Mouse (Mus musculus) hindbrain, embryonic 12.5 days (tissue): Measurements from ENCODE around the gene Kat2a. TPM values are rescaled to one million over a fixed set of nuclear protein-coding genes. Genes with fewer than 3 reads are reported as not detected.
A peak's percentile ranks its signal among the peaks of the same experiment; 100 is the strongest.

Source experiments
- ATAC-seq: fragments of 200-750 bp; cut with Nextera tagmentation; 2 replicates; pipeline ENCODE4 v1.8.0; 2017; ENCODE audit warnings: moderate TSS enrichment; ENCODE audit not compliant: low FRiP score
- H3K27ac ChIP-seq: fragments of 300-500 bp; sonication (generic); 2 replicates; pipeline ENCODE4 v1.5.1; 2016; ENCODE audit warnings: mild to moderate bottlenecking
- H3K27me3 ChIP-seq: fragments of 300-500 bp; sonication (generic); 2 replicates; pipeline ENCODE4 v1.6.1; 2016; ENCODE audit warnings: mild to moderate bottlenecking
- H3K36me3 ChIP-seq: fragments of 300-500 bp; sonication (generic); 2 replicates; pipeline ENCODE4 v1.6.1; 2016; ENCODE audit warnings: mild to moderate bottlenecking
- H3K4me1 ChIP-seq: fragments of 300-500 bp; sonication (generic); 2 replicates; pipeline ENCODE4 v1.6.1; 2016
- H3K4me2 ChIP-seq: fragments of 300-500 bp; sonication (generic); replicated peaks from 2 replicates; pipeline ENCODE4 v1.6.1; 2016; ENCODE audit warnings: mild to moderate bottlenecking
- H3K4me3 ChIP-seq: fragments of 300-500 bp; sonication (generic); 2 replicates; pipeline ENCODE4 v1.5.1; 2016; ENCODE audit warnings: mild to moderate bottlenecking
- H3K9ac ChIP-seq: fragments of 300-500 bp; sonication (generic); 2 replicates; pipeline ENCODE4 v1.6.1; 2016; ENCODE audit warnings: mild to moderate bottlenecking, moderate library complexity
- H3K9me3 ChIP-seq: fragments of 300-500 bp; sonication (generic); replicated peaks from 2 replicates; pipeline ENCODE4 v1.6.1; 2016; ENCODE audit warnings: mild to moderate bottlenecking
- WGBS: fragments of 180-500 bp; shearing (Covaris S2); methylation state at CpG from one replicate; pipeline ENCODE4 v1.1.7; 2016; 5-methylcytosine and 5-hydroxymethylcytosine counted together
- polyA plus RNA-seq: library from polyadenylated mRNA; unstranded; fragments of >200 nt; fragmentation: Nextera tagmentation; extraction: Ambion mirVana; gene quantifications from 2 replicates; pipeline ENCODE4 v1.2.1, GENCODE M21; 2016

The Kat2a gene
- polyA plus RNA-seq, 1 experiment from 2014 or later = 61.8 TPM

DNA sequence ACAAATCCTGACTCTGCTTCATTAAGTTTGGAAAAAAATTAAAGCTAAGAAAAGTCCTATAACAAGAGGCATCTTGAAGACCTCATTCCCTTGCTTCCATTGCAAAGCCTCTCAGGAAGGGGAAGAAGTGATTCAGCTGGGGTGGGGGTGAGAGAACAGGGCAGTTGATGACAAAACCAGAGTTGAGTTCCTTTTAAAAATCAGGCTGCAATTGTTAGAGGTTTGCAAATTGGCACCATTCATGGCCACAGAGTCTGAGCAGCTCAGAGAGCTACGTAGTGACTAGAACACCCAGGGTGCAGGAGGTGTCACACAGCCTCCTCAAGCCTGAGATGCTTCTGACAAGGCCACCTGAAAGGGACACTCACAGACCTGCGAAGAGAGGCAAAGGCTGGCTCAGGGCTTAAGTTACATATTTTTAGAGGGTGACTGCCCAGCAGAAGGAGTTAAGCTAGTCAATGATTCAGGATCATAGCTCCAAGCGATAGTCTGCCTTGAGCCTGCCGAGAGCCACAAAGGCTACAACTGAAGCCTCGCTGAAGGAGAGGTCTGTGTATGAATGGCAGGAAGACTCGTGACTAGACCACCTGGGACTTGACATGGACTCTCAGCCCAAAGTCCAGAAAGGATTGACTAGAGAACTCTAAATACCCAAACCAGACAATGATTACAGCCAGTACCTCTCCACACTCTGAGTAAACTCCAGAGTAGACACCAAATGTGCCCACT is 18.4 kb upstream of the Kat2a start:
- Histone ChIP-seq H3K36me3 (peaks cover 21% of the 10 kb centered on the region), H3K4me2 (no peak overlapping the region), H3K4me3 (no peak overlapping the region), H3K9me3 (no peaks in the 10 kb centered on the region), H3K27me3 (no peaks in the 10 kb centered on the region), H3K9ac (no peak overlapping the region), H3K27ac (no peak overlapping the region), H3K4me1 (no peaks in the 10 kb centered on the region)
- 90% methylated on average over 6 of the region's 6 CpGs for WGBS
- ATAC-seq = no peak

DNA sequence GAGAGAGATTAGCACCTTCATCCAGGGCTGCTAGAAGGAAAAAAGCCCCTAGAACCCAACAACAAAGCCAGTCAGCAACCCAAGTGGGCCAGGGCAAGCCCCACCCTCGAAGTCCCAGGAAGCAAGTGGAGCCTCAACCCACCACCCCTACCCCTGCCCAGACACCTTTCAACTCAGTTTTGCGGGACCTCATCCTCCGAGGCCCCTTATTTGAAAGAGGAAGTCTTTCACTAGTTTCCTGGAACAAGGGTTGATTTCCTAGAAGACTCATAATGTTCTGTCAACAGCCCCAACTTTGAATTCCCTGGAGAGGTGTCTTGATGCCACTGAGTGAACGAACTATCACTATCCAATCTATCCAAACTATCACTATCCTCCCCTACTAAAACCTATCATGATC is 17.7 kb upstream of the Kat2a start:
- no peaks in the 10 kb centered on the region for H3K27me3 ChIP-seq
- WGBS = 95% methylated on average over 4 of the region's 4 CpGs
- no peak for ATAC-seq

DNA sequence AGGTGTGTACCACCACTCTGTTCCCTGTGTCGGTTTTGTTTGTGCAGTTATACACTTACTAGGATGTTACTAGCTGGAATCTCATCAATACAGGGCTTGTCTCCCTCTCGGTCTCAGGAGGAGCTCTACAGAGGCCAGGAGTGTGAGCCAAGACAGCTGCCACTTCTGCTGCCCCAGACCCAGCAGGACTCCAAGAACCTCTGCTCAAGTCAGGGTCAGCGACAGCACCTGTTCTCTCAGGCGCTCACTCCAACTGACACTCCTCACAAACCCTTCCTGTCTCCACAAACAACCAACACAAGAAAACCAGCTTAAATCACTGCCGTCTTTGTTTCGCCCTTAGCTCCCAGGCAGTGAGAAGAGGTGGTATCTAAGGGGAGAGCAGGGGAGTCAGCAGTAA is 16.3 kb upstream of the Kat2a start:
- peaks cover 21% of the 10 kb centered on the region for H3K36me3 ChIP-seq
- no peak overlapping the region for H3K9ac ChIP-seq
- WGBS = 87% methylated on average over 6 of the region's 6 CpGs
- no peaks in the 10 kb centered on the region for H3K9me3 ChIP-seq
- ATAC-seq = no peak
- H3K4me1 ChIP-seq = peaks cover 6% of the 10 kb centered on the region
- no peak overlapping the region for H3K4me3 ChIP-seq
- no peaks in the 10 kb centered on the region for H3K27me3 ChIP-seq
- no peak overlapping the region for H3K27ac ChIP-seq
- no peak overlapping the region for H3K4me2 ChIP-seq

More for the DNA sequence above, 17.7 kb upstream of the Kat2a start:
- no peaks in the 10 kb centered on the region for H3K9me3 ChIP-seq
- peaks cover 4% of the 10 kb centered on the region for H3K4me1 ChIP-seq
- H3K4me2 ChIP-seq = no peak overlapping the region
- no peak overlapping the region for H3K27ac ChIP-seq
- no peak overlapping the region for H3K4me3 ChIP-seq
- peaks cover 21% of the 10 kb centered on the region for H3K36me3 ChIP-seq
- H3K9ac ChIP-seq = no peak overlapping the region

DNA sequence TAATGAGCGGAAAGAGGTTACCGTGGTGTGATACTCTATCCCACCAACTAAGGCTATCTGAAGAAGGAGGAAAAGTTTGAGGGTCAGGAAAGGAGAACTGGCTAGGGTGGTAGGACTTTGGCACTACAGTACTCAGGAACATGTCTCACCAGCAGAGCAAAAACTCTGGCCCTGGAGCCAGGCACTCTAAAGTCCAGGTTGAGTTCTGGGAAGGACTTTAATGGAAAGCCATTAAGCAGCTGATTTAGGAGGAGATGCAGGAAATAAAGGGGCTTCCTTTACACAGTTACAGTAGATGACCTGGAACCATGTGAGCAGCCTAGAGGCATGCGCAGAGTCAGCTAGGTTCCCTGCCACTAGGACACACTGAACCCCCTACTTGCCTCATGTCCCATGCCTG is 14.9 kb upstream of the Kat2a start:
- H3K9me3 ChIP-seq = no peaks in the 10 kb centered on the region
- H3K4me1 ChIP-seq = peaks cover 10% of the 10 kb centered on the region
- no peaks in the 10 kb centered on the region for H3K27me3 ChIP-seq
- H3K4me3 ChIP-seq = no peak overlapping the region
- no peak overlapping the region for H3K4me2 ChIP-seq
- H3K27ac ChIP-seq = no peak overlapping the region
- H3K9ac ChIP-seq = no peak overlapping the region
- WGBS = 93% methylated on average over 3 of the region's 3 CpGs
- peaks cover 10% of the 10 kb centered on the region for H3K36me3 ChIP-seq
- no peak for ATAC-seq

DNA sequence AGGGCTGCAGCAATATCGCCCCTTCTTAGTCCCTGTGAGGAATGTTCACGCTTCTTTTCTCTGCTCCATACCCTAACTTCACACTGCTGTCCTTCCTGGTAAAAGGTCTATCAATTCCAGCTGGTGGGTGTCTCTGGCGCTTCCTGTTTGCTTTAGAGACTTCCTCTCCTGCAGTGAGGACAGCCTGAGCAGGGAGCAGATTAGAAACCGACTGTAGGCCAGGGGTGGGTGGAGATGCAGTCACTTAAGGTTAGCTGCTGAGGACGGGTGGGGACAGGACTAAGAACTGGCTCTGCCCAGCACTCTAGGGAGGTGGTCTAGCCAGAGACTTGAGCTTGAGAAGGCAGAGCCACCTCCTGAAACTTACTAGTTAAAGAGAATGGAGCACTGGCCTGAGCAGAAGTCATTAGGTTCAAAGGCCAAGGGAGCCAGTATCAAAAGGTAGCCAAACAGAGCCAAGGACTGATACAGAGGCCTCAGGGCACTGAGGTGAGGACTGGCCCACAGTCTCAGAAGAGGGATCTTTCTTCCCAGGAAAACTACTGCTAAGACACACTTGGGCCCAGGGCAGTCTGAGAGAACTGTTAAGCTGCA is 12.8 kb upstream of the Kat2a start:
- no peak overlapping the region for H3K9ac ChIP-seq
- H3K27me3 ChIP-seq = no peaks in the 10 kb centered on the region
- H3K4me2 ChIP-seq = no peak overlapping the region
- H3K4me1 ChIP-seq = peaks cover 17% of the 10 kb centered on the region
- no peak overlapping the region for H3K4me3 ChIP-seq
- 51% methylated on average over 5 of the region's 5 CpGs for WGBS
- peaks cover 10% of the 10 kb centered on the region for H3K36me3 ChIP-seq
- H3K9me3 ChIP-seq = no peaks in the 10 kb centered on the region
- no peak for ATAC-seq
- no peak overlapping the region for H3K27ac ChIP-seq

DNA sequence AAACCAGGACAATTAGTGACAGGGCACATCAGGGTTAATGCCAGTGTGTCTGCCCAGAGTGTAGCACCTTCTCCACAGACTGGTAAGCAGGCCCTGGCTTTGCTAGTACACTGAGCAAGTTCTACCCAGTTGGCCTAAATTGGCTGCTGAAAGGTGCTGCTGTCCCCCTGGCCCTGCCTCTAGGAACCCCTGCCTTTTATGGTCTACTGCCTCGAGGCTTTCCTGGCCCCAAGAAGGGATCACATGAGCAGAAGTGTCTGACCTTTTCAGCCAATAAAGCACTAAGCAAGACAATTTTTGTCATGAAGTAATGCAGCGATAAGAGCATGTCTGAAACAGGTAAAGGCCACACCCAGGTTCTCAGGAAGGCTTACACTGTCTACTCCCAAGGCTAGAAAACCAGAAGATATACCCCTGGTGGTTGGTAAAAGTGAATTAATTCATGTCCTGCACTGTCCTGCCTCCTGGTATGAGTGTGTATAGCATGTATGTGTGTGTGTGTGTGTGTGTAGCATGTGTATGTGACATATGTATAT is 10.3 kb upstream of the Kat2a start:
- 70% methylated on average over 2 of the region's 2 CpGs for WGBS
- H3K4me2 ChIP-seq = no peak overlapping the region
- peaks cover 17% of the 10 kb centered on the region for H3K4me1 ChIP-seq
- H3K9me3 ChIP-seq = no peaks in the 10 kb centered on the region
- H3K4me3 ChIP-seq = no peak overlapping the region
- H3K27ac ChIP-seq = no peak overlapping the region
- no peak for ATAC-seq
- peaks cover 22% of the 10 kb centered on the region for H3K36me3 ChIP-seq
- H3K27me3 ChIP-seq = no peaks in the 10 kb centered on the region
- no peak overlapping the region for H3K9ac ChIP-seq

DNA sequence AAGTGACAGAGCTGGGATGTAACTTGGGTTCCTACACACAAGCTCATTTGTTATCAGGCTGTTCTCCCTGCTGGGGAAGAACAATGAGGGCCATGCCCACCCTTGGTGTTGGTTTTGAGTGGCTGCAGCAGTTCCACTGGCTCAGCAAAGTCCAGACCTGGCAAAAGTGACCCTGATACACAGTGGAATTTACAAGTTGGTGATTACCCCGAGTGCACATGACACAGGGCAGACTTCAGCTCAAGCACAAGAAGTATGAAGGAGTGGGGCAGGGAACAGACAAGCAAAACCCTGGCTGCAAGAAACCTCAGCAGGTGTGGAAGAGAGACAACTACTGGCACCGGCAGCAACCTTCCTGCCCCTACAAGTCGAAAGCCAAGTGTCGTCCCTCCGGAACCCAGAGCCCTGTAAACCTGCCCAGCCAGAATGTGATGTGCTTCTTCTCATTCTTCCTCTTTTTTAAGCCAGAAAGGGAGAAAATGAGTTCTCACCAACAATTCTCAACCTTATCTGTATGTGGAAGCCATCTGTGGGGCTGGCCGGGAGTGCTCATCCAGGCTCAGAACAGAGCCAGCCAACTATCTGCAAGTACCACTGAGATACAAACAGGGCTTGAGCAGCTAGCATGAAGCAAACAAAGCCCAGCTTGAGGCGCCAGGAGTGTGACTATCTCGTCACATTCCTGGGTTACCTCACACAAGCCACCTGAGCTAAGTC is 9.7 kb upstream of the Kat2a start:
- no peak overlapping the region for H3K4me3 ChIP-seq
- H3K36me3 ChIP-seq = peaks cover 28% of the 10 kb centered on the region
- no peak for ATAC-seq
- no peaks in the 10 kb centered on the region for H3K27me3 ChIP-seq
- no peak overlapping the region for H3K4me2 ChIP-seq
- no peak overlapping the region; the same call in 1 of the 2 replicates for H3K27ac ChIP-seq
- H3K4me1 ChIP-seq = peaks cover 17% of the 10 kb centered on the region
- WGBS = 75% methylated on average over 8 of the region's 8 CpGs
- no peak overlapping the region for H3K9ac ChIP-seq
- no peaks in the 10 kb centered on the region for H3K9me3 ChIP-seq

DNA sequence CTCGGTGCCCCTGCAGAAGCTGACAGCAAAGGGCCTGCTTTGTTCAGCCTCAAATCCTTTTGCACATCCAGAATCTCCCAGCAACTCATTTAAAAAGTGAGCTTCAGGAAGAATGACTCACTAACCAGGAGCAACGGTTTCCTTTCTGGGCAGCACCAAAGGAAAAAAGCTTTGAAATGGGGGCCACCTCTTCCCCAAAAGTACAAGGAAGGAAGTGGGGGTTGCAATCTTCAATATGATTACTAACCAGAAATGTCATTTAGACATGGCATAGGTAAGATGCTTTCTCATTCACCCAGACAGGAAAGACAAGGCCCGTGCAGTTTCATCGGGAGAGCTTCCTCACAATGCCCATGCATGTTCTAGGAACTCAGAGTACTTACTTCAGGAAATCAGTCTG is 9.0 kb upstream of the Kat2a start:
- Histone ChIP-seq H3K9me3 (no peaks in the 10 kb centered on the region), H3K9ac (no peak overlapping the region), H3K4me2 (no peak overlapping the region), H3K4me3 (no peak overlapping the region), H3K27ac (peak overlapping the region; percentile 46), H3K36me3 (peaks cover 35% of the 10 kb centered on the region), H3K4me1 (peaks cover 17% of the 10 kb centered on the region), H3K27me3 (no peaks in the 10 kb centered on the region)
- ATAC-seq = no peak
- WGBS = 74% methylated on average over 4 of the region's 4 CpGs

DNA sequence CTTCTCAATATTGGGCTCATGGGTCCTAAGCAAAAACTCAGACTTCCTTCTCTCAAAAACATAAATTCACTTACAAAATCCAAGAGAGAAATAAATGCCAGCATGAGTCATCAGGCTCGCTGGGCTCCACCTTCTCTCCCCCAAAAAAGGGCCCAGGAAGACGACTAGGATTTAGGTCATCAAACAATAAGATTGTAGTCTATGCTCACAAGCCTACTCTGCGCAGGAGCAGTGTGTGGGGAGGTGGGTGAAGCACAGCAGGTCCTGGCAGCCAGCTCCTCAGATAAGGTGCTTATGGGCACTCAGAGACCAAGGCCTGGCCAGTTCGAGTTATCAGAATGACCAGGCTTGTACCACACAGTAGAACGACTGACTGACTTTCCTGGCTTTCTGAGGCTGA is 8.1 kb upstream of the Kat2a start:
- ATAC-seq = no peak
- 80% methylated on average over 5 of the region's 5 CpGs for WGBS
- no peaks in the 10 kb centered on the region for H3K9me3 ChIP-seq

DNA sequence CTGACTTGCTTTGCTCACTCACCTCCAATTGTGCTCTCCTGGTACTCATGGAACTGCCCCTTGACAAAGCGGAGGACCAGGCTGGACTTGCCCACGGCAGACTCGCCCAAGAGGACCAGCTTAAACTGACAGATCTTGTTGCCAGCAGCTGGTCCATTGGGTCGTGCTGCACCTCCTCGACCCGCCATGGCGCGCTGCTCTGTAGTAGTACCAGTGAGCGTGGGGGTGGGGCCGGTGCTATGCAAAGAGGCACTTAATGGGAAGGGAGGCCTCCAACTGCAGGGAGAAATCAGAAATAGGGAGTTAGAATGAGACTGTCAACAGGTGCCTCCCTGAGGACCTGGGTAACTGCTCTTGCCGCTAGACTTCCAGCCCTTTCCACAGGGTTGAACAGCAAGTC is 7.6 kb upstream of the Kat2a start:
- no peak overlapping the region for H3K27ac ChIP-seq
- no peak overlapping the region for H3K9ac ChIP-seq
- no peak for ATAC-seq
- peaks cover 44% of the 10 kb centered on the region for H3K36me3 ChIP-seq
- no peak overlapping the region for H3K4me2 ChIP-seq
- peaks cover 13% of the 10 kb centered on the region for H3K4me1 ChIP-seq
- no peaks in the 10 kb centered on the region for H3K9me3 ChIP-seq
- no peaks in the 10 kb centered on the region for H3K27me3 ChIP-seq
- H3K4me3 ChIP-seq = no peak overlapping the region
- 83% methylated on average over 11 of the region's 11 CpGs for WGBS

More for the DNA sequence above, 8.1 kb upstream of the Kat2a start:
- Histone ChIP-seq H3K9ac (no peak overlapping the region), H3K27ac (no peak overlapping the region), H3K4me3 (no peak overlapping the region), H3K27me3 (no peaks in the 10 kb centered on the region), H3K4me2 (no peak overlapping the region), H3K36me3 (peaks cover 44% of the 10 kb centered on the region), H3K4me1 (peaks cover 16% of the 10 kb centered on the region)

DNA sequence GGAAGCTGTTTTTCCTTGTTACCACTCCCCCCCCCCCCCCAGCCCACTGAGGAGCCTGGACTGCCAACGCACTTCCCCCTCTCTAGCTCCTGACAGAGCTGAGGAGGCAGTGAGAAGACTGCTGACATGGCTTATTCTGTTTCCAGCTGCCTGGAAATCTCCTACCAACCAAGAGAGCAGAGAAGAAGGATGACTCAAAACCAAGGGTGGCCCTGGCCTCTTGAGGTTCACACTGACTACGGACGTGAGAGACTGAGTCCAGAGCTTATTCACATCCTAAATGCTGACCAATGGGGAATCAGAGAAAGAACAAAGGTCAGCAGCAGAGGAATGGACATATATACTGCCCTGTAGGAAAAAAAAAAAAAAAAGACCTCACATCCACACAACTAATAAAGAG is 7.0 kb upstream of the Kat2a start:
- 80% methylated on average over 3 of the region's 3 CpGs for WGBS
- Histone ChIP-seq H3K27ac (no peak overlapping the region), H3K4me2 (no peak overlapping the region), H3K36me3 (peaks cover 44% of the 10 kb centered on the region), H3K9ac (no peak overlapping the region), H3K9me3 (no peaks in the 10 kb centered on the region), H3K4me1 (peaks cover 16% of the 10 kb centered on the region), H3K27me3 (no peaks in the 10 kb centered on the region), H3K4me3 (no peak overlapping the region)
- no peak for ATAC-seq

DNA sequence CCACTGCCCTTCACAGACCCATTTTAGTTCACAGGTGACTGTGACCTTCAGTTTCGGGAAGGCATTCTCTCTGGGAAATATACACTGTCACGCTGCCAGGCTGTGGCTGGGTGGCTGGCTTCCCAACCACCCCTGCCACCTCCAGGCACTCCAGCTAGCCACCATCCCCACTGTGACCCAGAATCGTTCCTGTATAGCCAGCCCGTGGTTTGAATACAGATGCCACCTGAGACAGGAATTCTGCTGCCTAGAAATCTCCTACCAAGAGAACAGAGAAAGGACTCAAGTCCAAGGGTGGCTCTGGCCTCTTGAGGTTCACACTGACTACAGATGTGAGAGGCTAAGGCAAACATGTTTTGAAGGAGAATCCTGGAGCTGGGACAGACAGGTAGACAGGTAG is 6.6 kb upstream of the Kat2a start:
- ATAC-seq = no peak
- 95% methylated on average over 4 of the region's 4 CpGs for WGBS
- H3K27ac ChIP-seq = no peak overlapping the region
- H3K27me3 ChIP-seq = peaks cover 4% of the 10 kb centered on the region; the same call in 1 of the 2 replicates
- H3K4me2 ChIP-seq = no peak overlapping the region
- no peaks in the 10 kb centered on the region for H3K9me3 ChIP-seq
- no peak overlapping the region for H3K4me3 ChIP-seq
- H3K36me3 ChIP-seq = peaks cover 44% of the 10 kb centered on the region
- no peak overlapping the region for H3K9ac ChIP-seq
- peaks cover 20% of the 10 kb centered on the region for H3K4me1 ChIP-seq
